Mouse (Mus musculus) heart, embryonic 10.5 days (tissue): Measurements from ENCODE around the gene Glo1. TPM values are rescaled to one million over a fixed set of nuclear protein-coding genes. Genes with fewer than 3 reads are reported as not detected.

ENCODE experiments used
- DNase-seq: peaks from one replicate; pipeline ENCODE4 v3.0.0-alpha.2; 2017; ENCODE audit warnings: low spot score
- H3K27ac ChIP-seq: fragments of 300-500 bp; sonication (generic); 2 replicates; pipeline ENCODE4 v1.5.1; 2016; ENCODE audit warnings: mild to moderate bottlenecking
- H3K27me3 ChIP-seq: fragments of 300-500 bp; sonication (generic); 2 replicates; pipeline ENCODE4 v1.6.1; 2016; ENCODE audit warnings: mild to moderate bottlenecking; ENCODE audit not compliant: poor library complexity, insufficient read depth, severe bottlenecking
- H3K36me3 ChIP-seq: fragments of 300-500 bp; sonication (generic); 2 replicates; pipeline ENCODE4 v1.6.1; 2016; ENCODE audit warnings: mild to moderate bottlenecking, moderate library complexity
- H3K4me1 ChIP-seq: fragments of 300-500 bp; sonication (generic); 2 replicates; pipeline ENCODE4 v1.6.1; 2016; ENCODE audit warnings: mild to moderate bottlenecking
- H3K4me3 ChIP-seq: fragments of 300-500 bp; sonication (generic); 2 replicates; pipeline ENCODE4 v1.5.1; 2016; ENCODE audit warnings: mild to moderate bottlenecking, moderate library complexity
- H3K9me3 ChIP-seq: fragments of 300-500 bp; sonication (generic); 2 replicates; pipeline ENCODE4 v1.6.1; 2016; ENCODE audit warnings: mild to moderate bottlenecking, moderate library complexity
- WGBS: fragments of 180-500 bp; shearing (Covaris S2); methylation state at CpG from one replicate; pipeline ENCODE4 v1.1.7; 2016; 5-methylcytosine and 5-hydroxymethylcytosine counted together
- polyA plus RNA-seq: library from polyadenylated mRNA; unstranded; fragments of >200 nt; fragmentation: Nextera tagmentation; extraction: Ambion mirVana; gene quantifications from 2 replicates; pipeline ENCODE4 v1.2.1, GENCODE M21; 2016

Gene Glo1
- polyA plus RNA-seq, 1 experiment from 2014 or later = 219 TPM

DNA sequence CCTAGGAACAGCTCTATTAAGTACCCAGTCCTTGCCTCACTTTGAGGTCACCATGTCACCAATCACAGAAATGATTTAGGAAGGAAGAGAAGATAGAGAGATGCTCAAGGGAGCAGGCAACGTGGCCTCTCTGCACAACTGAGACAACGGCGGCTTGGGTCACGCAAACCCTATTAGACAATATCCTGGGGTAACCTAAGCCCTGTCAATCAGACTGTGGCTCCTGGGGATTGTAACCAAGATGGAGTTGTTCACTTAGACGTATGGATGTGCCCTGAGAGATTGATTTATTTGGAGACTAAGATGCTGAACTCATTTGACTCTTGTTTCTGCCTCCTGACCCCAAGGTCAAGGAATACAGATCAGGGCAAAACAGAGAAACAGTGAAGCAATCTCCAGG is 32.3 kb downstream of the Glo1 start:
- H3K4me1 ChIP-seq = 0 out of 2 replicates have a peak, but pooled peaks cover 6% of the 10 kb centered on the region
- DNase-seq = no peak
- no peak overlapping the region for H3K27ac ChIP-seq
- H3K36me3 ChIP-seq = peaks cover 64% of the 10 kb centered on the region
- no peak overlapping the region for H3K4me3 ChIP-seq
- no peaks in the 10 kb centered on the region for H3K27me3 ChIP-seq
- H3K9me3 ChIP-seq = no peaks in the 10 kb centered on the region
- 79% methylated on average over 5 of the region's 5 CpGs for WGBS

DNA sequence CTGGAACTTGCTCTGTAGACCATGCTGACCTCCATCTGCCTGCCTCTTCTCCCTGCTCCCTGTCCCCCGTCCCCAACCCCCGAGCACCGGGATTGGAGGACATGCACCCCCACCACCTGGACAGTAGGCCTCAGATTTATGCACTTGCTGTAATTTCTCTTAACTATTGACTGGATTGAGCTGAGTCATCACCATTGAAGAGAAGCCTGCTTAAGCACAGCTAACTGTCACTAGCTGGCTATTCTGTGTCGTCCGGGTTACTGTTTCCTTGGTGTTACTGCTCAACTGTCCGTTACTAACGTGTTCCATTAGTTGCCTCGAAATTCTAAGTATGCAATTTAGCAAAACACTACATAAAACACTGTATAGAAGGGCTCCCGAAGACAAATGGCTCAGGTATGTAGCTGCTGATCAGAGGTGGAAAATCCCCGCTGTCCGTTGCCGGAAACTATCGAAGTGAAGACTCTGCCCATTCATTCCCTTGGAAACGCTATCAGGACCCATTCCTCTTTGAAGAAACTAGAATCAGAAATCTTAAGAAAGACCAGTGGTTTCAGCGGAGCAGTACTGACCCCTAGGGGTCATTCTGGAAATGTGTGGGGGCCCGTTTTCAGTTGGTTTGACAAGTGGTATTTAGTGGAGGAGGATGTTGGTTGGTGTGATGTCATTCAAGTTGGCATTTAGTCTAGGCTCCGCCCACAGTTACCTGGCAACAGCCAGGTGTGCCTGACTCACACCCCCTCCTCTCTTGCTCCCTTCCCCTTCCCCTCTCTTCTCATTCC is 36.1 kb downstream of the Glo1 start:
- Histone ChIP-seq H3K4me3 (no peak overlapping the region), H3K27ac (no peak overlapping the region), H3K27me3 (no peaks in the 10 kb centered on the region), H3K9me3 (no peaks in the 10 kb centered on the region), H3K4me1 (0 out of 2 replicates have a peak, but pooled peaks cover 6% of the 10 kb centered on the region), H3K36me3 (peaks cover 30% of the 10 kb centered on the region)
- WGBS = 58% methylated on average over 17 of the region's 17 CpGs
- DNase-seq = no peak

DNA sequence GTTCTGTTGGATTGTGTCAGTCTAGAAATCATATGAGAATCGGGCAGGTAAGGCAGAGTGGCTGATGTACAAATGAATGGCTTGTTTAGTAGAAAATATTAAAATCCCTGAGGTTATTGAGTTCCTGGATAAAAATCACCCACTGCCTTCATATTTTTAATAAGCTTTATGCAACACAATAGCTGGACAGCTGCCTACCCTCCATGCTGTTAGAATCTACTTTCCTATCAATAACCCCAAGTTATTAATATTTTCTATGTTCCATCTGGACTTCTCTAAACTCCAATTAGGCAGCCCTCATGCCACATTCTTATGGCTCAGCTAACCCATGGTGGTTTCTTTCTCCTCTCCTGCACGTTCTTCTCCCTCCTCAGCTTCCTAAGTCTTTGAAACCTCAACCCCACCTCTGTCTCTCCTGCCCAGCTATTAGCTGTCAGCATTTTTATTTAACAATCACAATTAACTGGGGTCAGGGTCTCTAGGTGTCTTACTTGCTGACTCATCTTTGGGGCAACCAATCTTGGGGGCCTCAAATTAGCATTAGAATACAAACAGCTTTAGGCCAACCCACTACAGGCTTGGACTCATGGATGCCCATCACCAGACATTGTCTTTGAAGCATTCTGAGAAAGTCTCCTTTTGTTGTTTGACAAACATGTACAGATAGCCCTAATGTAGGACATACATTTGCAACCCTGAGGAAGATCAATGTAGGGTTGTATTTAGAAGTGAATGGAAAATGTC is 43.2 kb downstream of the Glo1 start:
- Histone ChIP-seq H3K4me3 (no peak overlapping the region), H3K27me3 (no peaks in the 10 kb centered on the region), H3K36me3 (no peaks in the 10 kb centered on the region), H3K9me3 (no peaks in the 10 kb centered on the region), H3K27ac (no peak overlapping the region), H3K4me1 (no peaks in the 10 kb centered on the region)
- WGBS = 82% methylated on average over 2 of the region's 2 CpGs
- no peak for DNase-seq

DNA sequence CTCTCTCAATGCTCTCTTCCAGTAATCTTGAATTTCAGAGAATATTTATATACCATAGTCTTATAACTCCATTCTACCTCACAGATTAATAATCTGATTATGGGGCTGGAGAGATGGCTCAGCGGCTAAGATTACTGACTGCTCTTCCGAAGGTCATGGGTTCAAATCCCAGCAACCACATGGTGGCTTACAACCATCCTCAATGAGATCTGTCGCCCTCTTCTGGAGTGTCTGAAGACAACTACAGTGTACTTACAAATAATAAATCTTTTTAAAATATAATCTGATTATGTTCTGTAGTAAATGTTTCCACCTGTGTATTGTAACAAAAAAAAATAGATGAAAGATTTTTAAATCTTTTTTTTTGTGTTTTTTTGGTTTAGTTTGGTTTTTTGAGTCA is 44.4 kb downstream of the Glo1 start:
- H3K9me3 ChIP-seq = no peaks in the 10 kb centered on the region
- no peaks in the 10 kb centered on the region for H3K36me3 ChIP-seq
- no peaks in the 10 kb centered on the region for H3K4me1 ChIP-seq
- no peaks in the 10 kb centered on the region for H3K27me3 ChIP-seq
- 77% methylated on average over 3 of the region's 3 CpGs for WGBS
- no peak overlapping the region for H3K4me3 ChIP-seq
- DNase-seq = no peak
- no peak overlapping the region for H3K27ac ChIP-seq

DNA sequence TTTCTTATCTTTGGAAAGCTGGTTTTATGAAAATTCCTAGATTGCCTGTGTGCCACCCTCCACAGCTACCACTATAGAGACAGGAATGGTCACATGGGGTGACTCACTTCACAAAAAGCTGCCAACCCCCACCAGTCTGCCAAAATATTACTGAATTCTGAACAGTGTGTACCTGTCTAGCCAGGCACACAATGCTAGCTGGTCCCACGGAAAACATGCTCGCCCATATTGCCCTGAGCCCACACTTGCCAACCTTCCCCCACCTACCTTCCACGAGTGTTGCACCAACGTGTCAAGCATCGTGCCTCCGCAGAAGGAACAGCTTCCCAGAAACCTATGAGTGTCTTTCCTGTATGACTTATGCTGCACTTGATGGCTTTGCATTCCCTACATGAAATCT is 45.5 kb downstream of the Glo1 start:
- Histone ChIP-seq H3K27ac (no peak overlapping the region), H3K27me3 (no peaks in the 10 kb centered on the region), H3K4me3 (no peak overlapping the region), H3K4me1 (peaks cover 7% of the 10 kb centered on the region), H3K9me3 (no peaks in the 10 kb centered on the region), H3K36me3 (no peaks in the 10 kb centered on the region)
- no peak for DNase-seq
- 89% methylated on average over 6 of the region's 6 CpGs for WGBS

DNA sequence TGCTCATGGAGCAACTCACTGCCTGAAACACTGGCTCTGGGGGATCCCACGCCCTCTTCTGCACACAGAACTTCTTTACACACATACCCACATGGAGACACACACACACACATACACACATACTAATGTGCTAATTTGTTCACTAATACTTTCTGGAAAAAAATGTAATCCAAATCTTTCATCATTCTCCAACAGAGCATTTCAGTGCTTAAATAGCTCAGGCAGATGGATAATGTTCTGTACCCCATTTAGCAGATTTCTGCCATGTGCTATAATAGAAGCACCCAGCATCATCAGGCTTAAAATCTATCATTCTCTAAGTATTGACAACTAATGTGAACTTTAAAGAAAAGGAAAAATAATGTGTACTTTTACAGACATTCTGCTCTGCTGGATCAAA is 45.9 kb downstream of the Glo1 start:
- WGBS = 59% methylated on average over 1 of the region's 1 CpGs
- Histone ChIP-seq H3K27ac (no peak overlapping the region), H3K4me1 (peaks cover 7% of the 10 kb centered on the region), H3K9me3 (no peaks in the 10 kb centered on the region), H3K27me3 (no peaks in the 10 kb centered on the region), H3K36me3 (no peaks in the 10 kb centered on the region), H3K4me3 (no peak overlapping the region)
- DNase-seq = no peak

DNA sequence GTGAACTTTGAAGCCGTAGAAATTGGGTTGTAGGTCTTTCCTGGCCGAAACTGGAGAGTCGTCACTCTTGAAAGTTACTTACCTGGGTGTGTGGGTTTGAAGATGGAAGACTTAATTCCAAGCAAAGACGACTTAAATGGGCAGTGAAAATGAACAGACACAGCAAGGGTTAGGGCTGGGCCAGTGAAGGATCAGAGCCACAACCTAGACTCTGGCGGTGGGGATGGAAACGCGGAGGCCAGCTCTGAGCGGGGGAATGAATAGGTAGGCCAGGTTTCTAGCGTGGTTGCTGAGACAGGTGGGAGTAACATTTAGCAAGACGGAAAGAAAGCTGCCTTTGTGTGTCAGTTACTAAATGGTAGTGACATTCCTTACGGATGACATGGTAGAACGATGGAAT is 49.7 kb downstream of the Glo1 start:
- 55% methylated on average over 12 of the region's 12 CpGs for WGBS
- peak overlapping the region; percentile 85 for H3K4me3 ChIP-seq
- H3K36me3 ChIP-seq = no peaks in the 10 kb centered on the region
- H3K9me3 ChIP-seq = no peaks in the 10 kb centered on the region
- H3K27me3 ChIP-seq = no peaks in the 10 kb centered on the region
- H3K27ac ChIP-seq = peak overlapping the region; percentile 98
- peaks cover 22% of the 10 kb centered on the region for H3K4me1 ChIP-seq
- no peak for DNase-seq

DNA sequence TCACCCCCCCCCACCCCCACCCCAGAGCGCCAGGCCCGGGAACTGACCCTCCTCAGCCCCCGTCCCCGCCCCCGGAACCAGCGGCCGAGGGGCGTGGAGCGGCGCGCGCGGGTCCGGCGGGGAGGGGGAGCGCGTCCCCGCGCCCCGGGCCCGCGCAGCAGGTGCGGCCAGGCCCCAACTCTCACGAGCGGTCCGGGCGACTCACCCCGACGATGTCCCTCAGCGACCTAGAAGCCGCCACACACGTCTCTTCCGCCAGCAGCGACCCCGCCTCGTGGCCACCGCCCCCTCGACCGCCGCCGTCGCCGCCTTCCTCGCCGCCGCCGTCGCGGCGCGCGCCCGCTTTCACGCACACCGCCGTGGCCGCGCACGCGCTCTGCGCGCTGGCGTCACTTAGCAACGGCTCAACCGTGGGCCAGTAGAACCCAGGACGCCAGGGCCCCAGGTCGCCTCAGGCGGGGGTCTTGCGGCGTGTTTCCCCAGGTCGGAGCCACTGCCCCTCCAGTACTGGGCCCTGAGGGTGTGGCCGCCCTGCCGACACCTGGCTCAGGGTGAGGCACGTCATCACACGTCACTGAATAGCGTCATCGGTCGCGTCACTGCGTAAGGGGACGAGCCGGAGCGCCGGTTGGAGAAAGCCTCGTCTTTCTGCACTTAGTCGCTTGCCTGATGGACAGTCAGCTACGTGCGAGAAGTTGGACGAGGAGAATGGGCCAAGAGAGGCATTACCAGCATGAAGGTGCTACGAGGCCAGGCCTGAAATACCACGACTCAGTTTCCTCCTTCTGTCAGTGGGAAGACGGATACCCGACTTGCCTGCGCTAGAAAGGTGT is 50.5 kb downstream of the Glo1 start, which contains the start of gene Btbd9:
TSS of gene Btbd9 (minus strand) at position 548 of the 833 bp plus-strand sequence.
- Histone ChIP-seq H3K27me3 (no peaks in the 10 kb centered on the region), H3K9me3 (no peaks in the 10 kb centered on the region), H3K4me1 (peaks cover 23% of the 10 kb centered on the region), H3K36me3 (no peaks in the 10 kb centered on the region), H3K27ac (peak within 1 kb of the TSS; percentile 98), H3K4me3 (peak within 1 kb of the TSS; percentile 85)
- under 1% methylated on average over 84 of the region's 94 CpGs for WGBS
- peak; percentile 95 for DNase-seq

DNA sequence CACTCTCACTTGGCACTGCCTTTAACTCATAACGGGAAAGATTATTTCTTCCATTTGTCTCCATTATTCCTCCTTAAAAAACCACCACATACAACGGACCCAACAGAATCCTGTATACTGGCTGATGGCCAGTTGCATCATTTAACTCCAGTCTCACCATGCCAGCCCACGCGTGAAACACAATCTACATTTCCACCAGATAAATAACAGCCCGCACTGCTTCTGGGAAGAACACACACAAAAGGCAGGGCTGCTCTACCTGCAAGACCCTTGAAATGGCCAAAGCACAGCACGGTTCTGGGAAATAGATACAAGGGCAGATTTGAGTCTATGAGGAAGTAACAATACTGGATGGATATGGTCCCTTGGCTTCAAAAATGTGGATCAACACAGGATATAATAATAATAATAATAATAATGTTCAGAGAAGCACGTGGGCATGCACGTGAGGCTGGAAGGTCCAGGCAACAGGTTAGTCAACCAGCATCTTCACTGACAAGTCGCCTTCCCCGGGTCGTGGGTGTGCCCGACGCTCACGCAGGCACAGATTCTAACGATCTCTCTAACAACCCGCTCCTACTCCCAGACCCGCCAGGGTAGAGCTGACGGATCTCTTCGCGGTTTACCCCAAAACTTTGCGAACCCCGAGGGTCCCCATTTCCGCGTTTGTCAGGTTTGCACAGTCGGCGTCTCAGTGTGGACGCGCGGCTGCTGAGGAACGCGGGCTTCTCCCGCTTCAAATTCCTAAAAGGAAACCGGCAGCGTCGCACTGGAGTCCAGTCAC is 51.4 kb downstream of the Glo1 start:
- Histone ChIP-seq H3K36me3 (no peaks in the 10 kb centered on the region), H3K27me3 (no peaks in the 10 kb centered on the region), H3K4me1 (peaks cover 29% of the 10 kb centered on the region), H3K9me3 (no peaks in the 10 kb centered on the region), H3K27ac (peak overlapping the region; percentile 98), H3K4me3 (peak overlapping the region; percentile 85)
- 6% methylated on average over 35 of the region's 35 CpGs for WGBS
- DNase-seq = peak; percentile 85

DNA sequence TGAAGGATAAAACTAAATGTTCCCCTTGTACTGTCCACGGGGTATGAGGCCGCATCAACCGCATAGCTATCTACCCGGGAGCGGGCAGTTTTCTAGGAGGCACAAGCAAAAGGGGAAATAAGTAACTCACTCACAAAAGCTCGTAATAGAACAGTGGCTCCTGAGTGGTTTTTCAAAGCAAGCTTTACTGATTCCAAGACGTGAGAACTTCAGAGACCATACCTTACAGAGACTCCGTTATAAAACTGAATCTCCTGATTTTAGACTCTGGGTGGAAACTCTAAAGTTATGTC is 51.9 kb downstream of the Glo1 start:
- peak overlapping the region; percentile 85; the same call in 1 of the 2 replicates for H3K4me3 ChIP-seq
- H3K27ac ChIP-seq = 0 out of 2 replicates have a peak overlapping the region, but pooled peaks have one; percentile 11
- 70% methylated on average over 8 of the region's 8 CpGs for WGBS
- H3K9me3 ChIP-seq = no peaks in the 10 kb centered on the region
- H3K27me3 ChIP-seq = no peaks in the 10 kb centered on the region
- no peaks in the 10 kb centered on the region for H3K36me3 ChIP-seq
- no peak for DNase-seq
- H3K4me1 ChIP-seq = peaks cover 32% of the 10 kb centered on the region

DNA sequence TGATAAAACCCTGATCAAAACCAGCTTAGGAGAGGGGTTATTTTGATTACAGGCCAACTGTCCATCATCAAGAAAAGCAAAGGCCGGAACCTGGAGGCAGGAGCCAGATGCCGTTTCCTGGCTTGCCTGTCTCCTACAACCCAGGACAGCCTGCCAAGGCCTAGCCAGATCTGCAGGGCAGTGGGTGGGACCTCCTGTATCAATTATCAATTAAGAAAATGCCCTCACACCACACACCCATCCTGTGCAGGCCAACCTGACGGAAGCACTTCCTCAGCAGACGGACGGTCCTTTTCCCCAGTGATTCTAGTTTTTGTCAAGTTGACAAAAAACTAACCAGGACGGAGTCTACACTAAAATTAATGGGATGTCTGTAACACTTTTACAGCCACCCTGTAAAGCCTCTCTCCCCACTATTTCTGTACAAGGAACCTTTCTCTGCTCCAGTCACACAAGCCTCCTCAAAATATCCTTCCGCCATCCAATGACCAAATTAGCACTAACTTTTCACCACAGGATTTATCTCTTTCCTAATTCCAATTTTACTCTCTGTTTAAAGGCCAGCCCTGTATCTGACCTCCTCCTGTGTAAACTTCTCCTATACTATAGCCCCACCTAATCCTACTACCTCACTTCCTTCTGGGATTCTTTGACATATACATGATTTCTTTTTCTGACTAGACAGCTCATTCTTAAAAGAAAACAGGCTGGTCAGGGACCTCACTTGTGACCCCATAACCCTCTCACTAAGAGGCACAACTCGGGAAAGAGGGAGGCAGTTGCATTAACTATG is 52.5 kb downstream of the Glo1 start:
- H3K4me1 ChIP-seq = peaks cover 32% of the 10 kb centered on the region
- WGBS = 64% methylated on average over 8 of the region's 8 CpGs
- H3K9me3 ChIP-seq = no peaks in the 10 kb centered on the region
- no peaks in the 10 kb centered on the region for H3K36me3 ChIP-seq
- DNase-seq = no peak
- H3K27ac ChIP-seq = 0 out of 2 replicates have a peak overlapping the region, but pooled peaks have one; percentile 11
- H3K4me3 ChIP-seq = peak overlapping the region; percentile 85; the same call in 1 of the 2 replicates
- no peaks in the 10 kb centered on the region for H3K27me3 ChIP-seq

DNA sequence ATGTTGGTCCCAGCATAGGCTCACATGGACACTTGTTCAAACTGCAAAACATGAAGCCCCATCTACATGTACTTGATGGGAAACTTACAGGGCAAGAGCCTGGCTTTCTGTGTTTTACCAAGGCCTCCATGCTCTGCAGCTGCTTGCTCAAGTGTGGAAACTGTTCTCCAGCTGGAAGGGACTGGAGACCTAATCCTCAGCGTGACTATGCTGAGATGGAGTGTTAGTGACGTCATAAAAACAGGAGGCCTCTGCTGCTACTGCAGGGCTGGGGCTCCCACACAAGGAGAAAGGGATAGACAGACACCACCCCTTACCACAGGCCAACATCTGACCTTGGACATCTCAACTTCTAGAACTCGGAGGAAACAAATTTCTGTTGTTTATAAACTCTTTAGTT is 55.7 kb downstream of the Glo1 start:
- Histone ChIP-seq H3K4me3 (no peak overlapping the region), H3K36me3 (no peaks in the 10 kb centered on the region), H3K27me3 (no peaks in the 10 kb centered on the region), H3K4me1 (peaks cover 26% of the 10 kb centered on the region), H3K9me3 (no peaks in the 10 kb centered on the region), H3K27ac (no peak overlapping the region)
- WGBS = 76% methylated on average over 3 of the region's 3 CpGs
- DNase-seq = no peak
